Mouse (Mus musculus): ENCODE measurements around the gene Sept9.

DNA sequence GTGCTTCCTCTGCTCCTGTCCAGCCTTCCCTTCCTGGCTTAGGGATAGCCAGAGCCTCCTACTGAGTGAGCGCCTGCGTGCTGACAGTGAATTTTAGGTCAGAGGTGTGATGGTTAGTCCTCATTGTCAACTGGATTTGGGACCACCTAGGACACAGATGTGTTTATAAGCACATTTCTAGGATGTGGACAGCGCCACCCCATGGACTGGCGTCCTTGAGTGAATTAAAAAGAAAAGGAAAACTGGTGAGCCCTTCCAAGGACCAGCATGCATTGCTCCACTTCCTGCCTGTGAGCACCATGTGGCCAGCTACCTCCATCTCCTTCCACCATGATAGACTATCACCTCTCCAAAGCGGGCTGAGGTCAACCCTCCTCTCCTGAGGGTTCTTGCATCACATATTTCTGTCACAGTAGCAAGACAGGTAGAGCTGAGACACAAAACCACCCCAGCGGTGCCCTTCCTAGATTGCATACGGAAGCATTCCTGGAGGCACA is 167.4 kb downstream of the Sept9 start:
- TF ChIP-seq CTCF (IDR thresholded peaks at IDR 0.05) (no peak; the same call in 1 of the 2 replicates), EP300 (IDR thresholded peaks at IDR 0.05) (no peak)
